Mouse (Mus musculus): ENCODE data around the gene B4galnt3.

GRCm38 (mm10) chr6:120274181-120274580 lies 20.2 kb downstream of the B4galnt3 start:
- TF ChIP-seq EP300 (optimal IDR thresholded peaks at IDR 0.05) = no peak
- no peak for TF ChIP-seq CTCF (IDR thresholded peaks at IDR 0.05; ENCODE audit: low read depth)
